Mouse (Mus musculus) limb, embryonic 10.5 days (tissue): ENCODE results near the gene Cfap97d2. TPM values are rescaled to one million over a fixed set of nuclear protein-coding genes. Genes with fewer than 3 reads are reported as not detected.

Source experiments
- DNase-seq: peaks from one replicate; pipeline ENCODE4 v3.0.0-alpha.2; 2017; ENCODE audit warnings: low spot score
- H3K27ac ChIP-seq: fragments of 300-500 bp; sonication (generic); 2 replicates; pipeline ENCODE4 v1.5.1; 2016; ENCODE audit warnings: mild to moderate bottlenecking
- H3K27me3 ChIP-seq: fragments of 300-500 bp; sonication (generic); 2 replicates; pipeline ENCODE4 v1.6.1; 2016; ENCODE audit warnings: low read depth, mild to moderate bottlenecking; ENCODE audit not compliant: poor library complexity, severe bottlenecking
- H3K36me3 ChIP-seq: fragments of 300-500 bp; sonication (generic); 2 replicates; pipeline ENCODE4 v1.6.1; 2016; ENCODE audit warnings: mild to moderate bottlenecking, moderate library complexity
- H3K4me1 ChIP-seq: fragments of 300-500 bp; sonication (generic); 2 replicates; pipeline ENCODE4 v1.6.1; 2016
- H3K4me3 ChIP-seq: fragments of 300-500 bp; sonication (generic); 2 replicates; pipeline ENCODE4 v1.5.1; 2016; ENCODE audit warnings: mild to moderate bottlenecking, moderate library complexity
- H3K9me3 ChIP-seq: fragments of 300-500 bp; sonication (generic); replicated peaks from 2 replicates; pipeline ENCODE4 v1.6.1; 2016; ENCODE audit warnings: mild to moderate bottlenecking
- WGBS: fragments of 180-500 bp; shearing (Covaris S2); methylation state at CpG from one replicate; pipeline ENCODE4 v1.1.7; 2016; 5-methylcytosine and 5-hydroxymethylcytosine counted together
- polyA plus RNA-seq: library from polyadenylated mRNA; unstranded; fragments of >200 nt; fragmentation: Nextera tagmentation; extraction: Ambion mirVana; gene quantifications from 2 replicates; pipeline ENCODE4 v1.2.1, GENCODE M21; 2016

The Cfap97d2 gene
- polyA plus RNA-seq, 1 experiment from 2014 or later, result not detected

DNA sequence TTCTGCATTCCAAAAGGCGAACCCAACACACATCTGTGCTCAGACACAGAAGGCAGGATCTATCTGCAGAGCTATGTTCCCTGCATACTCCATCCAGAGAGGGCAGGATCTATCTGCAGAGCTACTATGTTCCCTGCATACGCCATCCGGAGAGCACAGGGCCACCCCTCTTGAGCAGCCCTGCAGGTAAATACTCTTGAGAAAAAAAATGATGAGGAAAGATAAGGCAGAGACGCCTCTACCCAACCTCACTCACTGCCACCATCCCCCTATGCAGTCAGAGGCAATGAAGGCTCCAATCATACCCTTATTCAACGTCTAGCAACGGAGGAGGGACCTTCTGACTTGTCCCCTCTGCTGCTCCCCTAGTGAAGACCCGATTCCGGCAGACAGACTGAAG is 30.2 kb upstream of the Cfap97d2 start:
- Histone ChIP-seq H3K4me3 (peak overlapping the region; percentile 65; the same call in 1 of the 2 replicates), H3K4me1 (peaks cover 20% of the 10 kb centered on the region), H3K27me3 (peaks cover 25% of the 10 kb centered on the region), H3K9me3 (no peaks in the 10 kb centered on the region), H3K36me3 (no peaks in the 10 kb centered on the region), H3K27ac (no peak overlapping the region)
- 51% methylated on average over 8 of the region's 8 CpGs for WGBS
- DNase-seq, result no peak

DNA sequence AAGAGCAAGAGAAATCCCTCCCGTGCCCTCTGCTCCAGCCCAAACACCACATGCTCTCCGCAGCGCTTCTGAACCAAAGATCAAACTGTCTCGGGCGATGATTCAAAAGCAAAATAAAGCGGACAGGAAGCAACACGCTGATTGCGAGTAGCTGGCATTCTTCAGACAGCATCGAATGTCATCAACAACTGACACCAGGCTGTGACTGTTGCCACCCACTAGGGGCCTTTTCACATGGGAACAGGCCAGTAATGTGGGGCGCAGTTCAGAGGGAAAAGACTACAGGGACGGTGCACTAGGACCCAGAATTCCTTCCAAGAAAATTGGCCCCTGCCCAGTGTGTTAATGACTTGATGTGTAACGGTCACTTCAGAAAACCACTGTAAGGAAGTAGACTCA is 29.4 kb upstream of the Cfap97d2 start:
- Histone ChIP-seq H3K9me3 (no peaks in the 10 kb centered on the region), H3K27me3 (peaks cover 30% of the 10 kb centered on the region), H3K4me1 (peaks cover 26% of the 10 kb centered on the region), H3K27ac (0 out of 2 replicates have a peak overlapping the region, but pooled peaks have one; percentile 11), H3K36me3 (no peaks in the 10 kb centered on the region), H3K4me3 (peak overlapping the region; percentile 65)
- under 1% methylated on average over 12 of the region's 12 CpGs for WGBS
- peak; percentile 60 for DNase-seq

DNA sequence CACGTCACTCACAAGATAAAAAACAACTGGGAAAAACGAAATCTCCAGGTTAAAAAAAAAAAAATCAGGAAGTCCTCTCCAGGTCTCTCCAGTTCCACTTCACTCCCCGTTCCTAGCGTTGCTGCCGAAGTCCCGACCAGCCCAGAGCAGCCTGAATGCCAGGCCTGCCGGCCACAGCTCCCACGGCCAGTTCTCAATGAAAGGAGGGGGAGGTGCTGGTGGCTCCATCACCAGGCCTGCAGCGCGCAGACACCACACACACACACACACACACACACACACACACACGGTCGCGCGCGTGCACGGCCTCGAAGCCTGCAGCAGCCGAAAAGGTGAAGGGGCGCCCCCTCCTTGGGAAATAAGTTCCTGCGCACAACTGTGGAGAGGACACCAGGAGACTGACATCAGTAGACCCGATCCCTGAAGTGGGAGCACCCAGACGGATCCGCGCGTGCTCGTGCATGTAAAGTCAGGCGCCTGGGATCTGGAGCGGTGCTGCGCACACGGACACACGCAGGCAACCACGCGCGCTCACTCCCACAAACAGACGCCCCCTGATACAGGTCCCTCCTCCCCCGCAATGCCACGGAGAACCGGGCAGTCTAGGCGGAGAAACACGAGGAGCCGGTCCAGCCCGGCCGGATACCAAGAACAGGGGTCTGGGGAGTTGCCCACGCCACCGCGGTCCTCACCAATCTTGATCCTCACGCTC is 28.8 kb upstream of the Cfap97d2 start:
- H3K4me3 ChIP-seq, result peak overlapping the region; percentile 65
- peaks cover 30% of the 10 kb centered on the region for H3K27me3 ChIP-seq
- H3K27ac ChIP-seq, result peak overlapping the region; percentile 81
- peaks cover 26% of the 10 kb centered on the region for H3K4me1 ChIP-seq
- WGBS, result under 1% methylated on average over 47 of the region's 47 CpGs
- H3K9me3 ChIP-seq, result no peaks in the 10 kb centered on the region
- H3K36me3 ChIP-seq, result no peaks in the 10 kb centered on the region
- DNase-seq, result peak; percentile 74

DNA sequence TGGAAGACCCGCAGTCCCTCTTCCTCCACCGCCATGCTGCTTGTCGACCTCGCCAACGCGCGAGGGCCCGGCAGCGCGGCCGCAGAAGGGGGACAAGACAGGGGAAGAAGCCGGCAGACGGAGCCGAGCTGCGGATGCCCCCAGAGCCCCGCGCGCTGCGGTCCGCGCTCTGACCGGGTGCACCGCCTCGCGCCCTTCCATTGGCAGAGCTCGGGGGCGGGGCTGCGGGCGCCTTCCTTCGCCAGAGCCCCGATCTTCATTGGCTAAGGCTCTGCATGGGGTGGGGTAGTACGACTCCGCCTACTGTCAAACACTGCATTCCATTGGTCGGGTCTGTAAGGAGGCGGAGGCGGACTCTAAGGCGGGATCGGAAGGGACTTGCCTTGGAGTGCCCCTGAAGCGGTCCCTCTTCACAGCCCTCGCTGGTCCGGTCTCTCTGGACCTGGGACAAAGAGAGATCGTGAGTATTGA is 28.2 kb upstream of the Cfap97d2 start, which contains the start of gene Rasa3:
TSS of gene Rasa3 (minus strand) at position 191 of the 471 bp plus-strand sequence.
- Histone ChIP-seq H3K36me3 (no peaks in the 10 kb centered on the region), H3K27me3 (peaks cover 30% of the 10 kb centered on the region), H3K4me1 (peaks cover 26% of the 10 kb centered on the region), H3K27ac (peak within 1 kb of the TSS; percentile 81), H3K9me3 (no peaks in the 10 kb centered on the region), H3K4me3 (peak within 1 kb of the TSS; percentile 65)
- DNase-seq, result peak; percentile 93
- WGBS, result 0% methylated on average over 42 of the region's 42 CpGs

DNA sequence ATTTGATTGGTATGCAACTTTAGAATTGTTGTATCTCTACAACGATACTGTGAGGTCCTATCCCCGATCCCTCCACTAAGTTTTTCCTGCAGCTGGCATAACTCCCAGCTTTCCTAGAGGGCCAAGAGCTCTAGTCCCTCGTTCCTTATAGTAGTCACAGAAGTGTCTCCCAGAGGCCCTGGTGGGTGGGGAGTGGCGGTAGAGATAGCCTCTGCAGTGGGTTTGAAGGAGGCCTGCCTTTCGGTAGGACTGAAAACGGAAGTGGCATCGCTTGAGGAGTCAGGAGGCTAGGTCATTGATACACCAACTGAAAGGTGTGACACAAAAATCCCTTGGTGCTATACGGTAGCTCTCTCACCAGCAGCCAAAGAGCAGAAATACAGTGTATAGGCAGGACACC is 27.5 kb upstream of the Cfap97d2 start:
- H3K36me3 ChIP-seq, result no peaks in the 10 kb centered on the region
- no peak for DNase-seq
- 46% methylated on average over 8 of the region's 8 CpGs for WGBS
- H3K27ac ChIP-seq, result no peak overlapping the region
- peaks cover 26% of the 10 kb centered on the region for H3K4me1 ChIP-seq
- H3K4me3 ChIP-seq, result peak overlapping the region; percentile 65
- no peaks in the 10 kb centered on the region for H3K9me3 ChIP-seq
- peaks cover 30% of the 10 kb centered on the region for H3K27me3 ChIP-seq

DNA sequence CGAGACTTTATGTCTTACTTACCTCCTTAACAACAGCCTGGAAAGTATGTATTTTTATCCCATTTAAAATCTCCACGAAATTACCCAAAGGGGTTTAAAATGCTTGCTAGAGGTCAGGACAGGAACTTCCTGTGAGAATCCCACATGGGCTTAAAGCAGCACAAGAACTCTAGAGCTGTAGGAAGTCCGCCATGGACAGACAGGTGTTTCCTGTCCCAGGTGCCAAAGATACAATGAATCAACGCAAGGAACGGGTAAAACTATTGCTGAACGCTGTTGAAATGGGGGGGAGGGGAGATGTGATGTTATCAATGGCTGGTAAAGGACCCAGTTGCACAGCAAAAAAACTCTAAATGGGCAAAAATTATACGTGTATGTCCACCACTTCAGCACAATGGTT is 21.6 kb upstream of the Cfap97d2 start:
- no peak for DNase-seq
- Histone ChIP-seq H3K4me3 (no peak overlapping the region), H3K36me3 (no peaks in the 10 kb centered on the region), H3K27ac (no peak overlapping the region), H3K9me3 (no peaks in the 10 kb centered on the region), H3K4me1 (peaks cover 33% of the 10 kb centered on the region), H3K27me3 (peaks cover 19% of the 10 kb centered on the region)
- 42% methylated on average over 7 of the region's 7 CpGs for WGBS

DNA sequence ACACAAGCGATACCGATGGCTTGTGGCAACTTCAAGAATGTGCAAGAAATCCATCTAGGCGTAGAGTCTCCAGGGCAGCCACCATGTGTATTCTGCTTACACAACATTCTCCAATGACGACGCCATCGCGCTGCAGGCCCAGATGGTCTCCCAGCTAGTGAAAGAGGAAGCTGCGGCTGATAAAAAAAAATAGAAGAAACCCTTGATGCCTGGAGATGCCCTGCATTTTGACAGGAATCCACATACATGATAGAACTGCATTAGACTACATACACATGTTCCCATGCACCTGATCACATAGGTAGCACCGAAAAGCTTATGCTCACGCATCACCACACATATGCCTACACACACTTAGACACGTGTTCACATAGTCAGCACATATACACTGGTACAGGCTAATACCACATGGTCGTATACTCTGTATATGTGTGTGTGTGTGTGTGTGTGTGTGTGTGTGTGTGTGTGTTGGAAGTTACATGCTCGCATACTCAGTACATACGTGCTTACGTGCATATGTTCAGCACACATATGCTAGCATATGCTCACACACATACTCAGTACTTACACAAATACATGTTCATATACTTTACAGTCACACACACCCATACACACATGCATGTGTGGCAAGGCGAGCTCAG is 19.9 kb upstream of the Cfap97d2 start:
- H3K36me3 ChIP-seq, result no peaks in the 10 kb centered on the region
- H3K9me3 ChIP-seq, result no peaks in the 10 kb centered on the region
- no peak overlapping the region for H3K4me3 ChIP-seq
- 95% methylated on average over 16 of the region's 16 CpGs for WGBS
- H3K27me3 ChIP-seq, result peaks cover 2% of the 10 kb centered on the region; the same call in 1 of the 2 replicates
- H3K4me1 ChIP-seq, result peaks cover 30% of the 10 kb centered on the region
- H3K27ac ChIP-seq, result no peak overlapping the region
- no peak for DNase-seq

DNA sequence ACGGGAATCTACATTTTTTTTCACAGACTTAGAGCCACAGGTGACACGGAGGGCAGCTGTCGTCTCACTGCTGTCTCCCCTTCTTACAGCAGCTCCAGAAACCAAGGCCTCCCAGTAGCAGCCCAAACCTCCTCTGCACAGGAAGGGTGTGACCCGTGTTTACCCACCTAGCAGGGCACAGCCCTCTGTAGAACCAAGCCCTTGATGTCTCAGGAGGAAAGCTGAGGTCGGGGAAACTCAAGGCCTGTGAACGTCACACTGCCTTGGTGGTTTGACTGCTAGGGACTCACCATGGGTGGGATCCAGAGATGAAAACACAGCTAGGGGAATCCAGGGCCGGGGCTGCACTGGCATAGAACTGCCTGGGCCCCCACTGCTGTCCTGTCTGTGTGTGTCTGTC is 19.3 kb upstream of the Cfap97d2 start:
- H3K36me3 ChIP-seq, result no peaks in the 10 kb centered on the region
- H3K9me3 ChIP-seq, result no peaks in the 10 kb centered on the region
- WGBS, result 80% methylated on average over 7 of the region's 7 CpGs
- no peak overlapping the region for H3K4me3 ChIP-seq
- H3K4me1 ChIP-seq, result peaks cover 27% of the 10 kb centered on the region
- H3K27ac ChIP-seq, result no peak overlapping the region
- H3K27me3 ChIP-seq, result no peaks in the 10 kb centered on the region
- DNase-seq, result no peak

DNA sequence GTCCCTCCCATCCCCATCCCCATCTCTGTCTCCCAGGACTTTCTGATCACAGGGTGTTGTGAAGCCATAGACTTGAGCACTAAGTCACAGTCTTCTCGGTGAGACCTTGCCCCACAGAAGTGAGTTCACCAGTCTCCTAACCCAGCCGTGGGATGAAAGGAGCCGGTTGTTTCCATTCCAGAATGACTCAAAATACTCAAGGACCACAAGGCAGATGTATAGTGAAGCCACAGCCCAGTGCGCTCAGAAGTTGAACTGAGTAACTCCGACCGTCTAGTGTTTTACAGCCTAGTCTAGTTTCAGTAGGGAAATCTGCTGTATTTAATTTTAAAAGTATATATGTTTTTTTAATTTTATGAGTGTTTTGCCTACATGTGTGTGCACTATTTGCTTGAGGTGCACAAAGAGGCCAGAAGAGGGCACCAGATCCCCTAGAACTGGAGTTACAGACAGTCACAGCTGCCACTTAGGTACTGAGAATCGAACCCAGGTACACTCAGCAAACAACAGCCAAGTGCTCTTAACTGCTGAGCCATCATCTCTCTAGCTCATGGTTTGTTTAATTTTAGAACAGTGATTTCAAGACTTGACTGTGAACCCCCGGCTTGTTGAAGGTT is 18.5 kb upstream of the Cfap97d2 start:
- WGBS, result 92% methylated on average over 8 of the region's 8 CpGs
- Histone ChIP-seq H3K27ac (no peak overlapping the region), H3K4me1 (peaks cover 27% of the 10 kb centered on the region), H3K9me3 (no peaks in the 10 kb centered on the region), H3K27me3 (no peaks in the 10 kb centered on the region), H3K4me3 (no peak overlapping the region), H3K36me3 (no peaks in the 10 kb centered on the region)
- no peak for DNase-seq

DNA sequence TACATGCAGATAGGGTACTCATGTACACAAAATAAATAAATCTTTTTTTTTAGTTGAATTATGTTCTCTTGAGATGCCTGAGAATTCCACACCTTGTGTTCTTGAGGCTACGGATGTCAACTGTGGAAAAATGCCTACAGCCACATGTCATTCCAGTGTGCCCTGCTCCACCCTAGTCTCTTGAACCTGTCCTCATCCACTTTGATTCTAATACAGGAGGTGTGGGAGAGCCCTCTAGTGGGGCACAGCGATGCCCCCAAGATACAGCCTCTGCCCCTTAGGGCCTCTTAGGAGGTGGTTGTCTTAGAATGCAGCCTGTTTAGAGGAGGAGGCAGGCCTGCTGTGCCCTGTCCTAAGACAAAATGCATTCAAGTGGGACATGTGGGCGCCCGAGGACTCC is 17.7 kb upstream of the Cfap97d2 start:
- whole genome bisulfite sequencing, result 84% methylated on average over 4 of the region's 4 CpGs
- peaks cover 34% of the 10 kb centered on the region for H3K4me1 ChIP-seq
- no peak for DNase-seq
- no peaks in the 10 kb centered on the region for H3K9me3 ChIP-seq
- no peaks in the 10 kb centered on the region for H3K36me3 ChIP-seq
- H3K27me3 ChIP-seq, result no peaks in the 10 kb centered on the region
- no peak overlapping the region for H3K27ac ChIP-seq
- H3K4me3 ChIP-seq, result no peak overlapping the region

DNA sequence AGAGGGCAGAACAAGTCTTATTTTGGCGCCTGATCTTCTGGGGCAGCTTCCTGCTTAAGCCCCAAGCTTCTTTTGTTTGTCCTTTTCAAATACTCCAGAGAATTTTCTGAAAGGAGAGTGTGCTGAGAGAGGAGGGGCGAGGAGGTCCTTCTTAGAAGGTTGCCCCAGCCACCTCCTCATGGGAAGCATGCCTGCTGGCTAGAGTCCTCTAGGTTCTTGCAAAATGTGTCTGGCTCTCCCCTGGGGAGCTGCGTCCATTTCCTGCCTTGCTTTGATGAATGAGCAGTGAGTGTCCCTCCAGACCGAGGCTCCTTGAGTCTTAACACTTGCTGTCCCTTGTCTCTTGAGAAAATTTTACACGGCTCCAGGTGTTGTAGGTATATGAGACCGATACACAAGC is 17.2 kb upstream of the Cfap97d2 start:
- Histone ChIP-seq H3K4me3 (no peak overlapping the region), H3K27ac (no peak overlapping the region), H3K27me3 (no peaks in the 10 kb centered on the region), H3K36me3 (no peaks in the 10 kb centered on the region), H3K9me3 (no peaks in the 10 kb centered on the region), H3K4me1 (peaks cover 30% of the 10 kb centered on the region)
- no peak for DNase-seq
- 60% methylated on average over 6 of the region's 6 CpGs for WGBS

DNA sequence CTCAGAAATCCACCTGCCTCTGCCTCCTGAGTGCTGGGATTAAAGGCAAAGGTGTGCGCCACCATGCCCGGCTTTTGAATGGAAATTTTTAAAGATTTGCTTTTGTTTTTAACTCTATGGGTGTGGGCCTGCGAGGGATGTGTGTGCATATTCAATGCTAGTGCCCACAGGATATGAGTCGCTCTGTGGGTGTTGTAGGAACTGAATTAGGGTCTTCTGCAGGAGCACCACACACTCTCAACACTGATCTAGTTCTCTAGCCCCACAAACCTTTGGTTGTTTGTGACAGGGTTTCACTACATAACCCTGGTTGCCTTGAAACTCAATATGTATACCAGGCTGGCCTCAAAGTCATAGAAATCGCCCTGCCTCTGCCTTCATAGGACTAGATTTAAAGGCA is 16.4 kb upstream of the Cfap97d2 start:
- no peak overlapping the region for H3K4me3 ChIP-seq
- H3K4me1 ChIP-seq, result peaks cover 21% of the 10 kb centered on the region
- no peak for DNase-seq
- no peaks in the 10 kb centered on the region for H3K36me3 ChIP-seq
- H3K9me3 ChIP-seq, result no peaks in the 10 kb centered on the region
- no peak overlapping the region for H3K27ac ChIP-seq
- no peaks in the 10 kb centered on the region for H3K27me3 ChIP-seq
- 89% methylated on average over 5 of the region's 5 CpGs for WGBS
